Mouse (Mus musculus) T-helper 1 cell (primary cell): Measurements from ENCODE around the gene Gramd1c.

Source experiments
- in situ Hi-C: fragments of 300-600 bp; cut with MboI, MseI; formaldehyde crosslinking; loops from one replicate; pipeline ENCODE4 v1.15.1; 2025; ENCODE audit warnings: high pct_unique_total_duplicates

Gene Gramd1c

GRCm38 (mm10) chr16:44018986-44019548 is 44.1 kb downstream of the Gramd1c start:
- in situ Hi-C loops = no loop called here

GRCm38 (mm10) chr16:44018372-44018771 is 44.8 kb downstream of the Gramd1c start:
- in situ Hi-C loops = no loop called here

GRCm38 (mm10) chr16:44017707-44018106 is 45.4 kb downstream of the Gramd1c start:
- in situ Hi-C loops = no loop called here

- in situ Hi-C loops = no loop called here
Measured at GRCm38 (mm10) chr16:44016164-44016563, 47.0 kb downstream of the Gramd1c start.

- in situ Hi-C loops = no loop called here
Measured at GRCm38 (mm10) chr16:44015416-44016158, 47.6 kb downstream of the Gramd1c start.

- in situ Hi-C loops = no loop called here
Measured at GRCm38 (mm10) chr16:44011010-44011409, 52.1 kb downstream of the Gramd1c start.

- in situ Hi-C loops = loop anchor here (10.0 kb wide), 1 partner anchor 1303 kb away; no protein-coding TSS in a partner anchor
Measured at GRCm38 (mm10) chr16:44002086-44002485, 61.1 kb downstream of the Gramd1c start.

- in situ Hi-C loops = no loop called here
Measured at GRCm38 (mm10) chr16:43999541-43999940, 63.6 kb downstream of the Gramd1c start.

- in situ Hi-C loops = no loop called here
Measured at GRCm38 (mm10) chr16:43999111-43999510, 64.0 kb downstream of the Gramd1c start.

- in situ Hi-C loops = no loop called here
Measured at GRCm38 (mm10) chr16:43994623-43995022, 68.5 kb downstream of the Gramd1c start.

- in situ Hi-C loops = no loop called here
Measured at GRCm38 (mm10) chr16:43986299-43986698, 76.8 kb downstream of the Gramd1c start.

- in situ Hi-C loops = no loop called here
Measured at GRCm38 (mm10) chr16:43980110-43980609, 83.0 kb downstream of the Gramd1c start.

- in situ Hi-C loops = no loop called here
Measured at GRCm38 (mm10) chr16:43979328-43980109, 83.6 kb downstream of the Gramd1c start, which contains the start of gene Zdhhc23. TSS of gene Zdhhc23 (minus strand) at chr16:43979791.

- in situ Hi-C loops = no loop called here
Measured at GRCm38 (mm10) chr16:43979010-43979327, 84.2 kb downstream of the Gramd1c start.

- in situ Hi-C loops = loop anchor here (25.0 kb wide), 1 partner anchor 1511 kb away; no protein-coding TSS in a partner anchor
Measured at GRCm38 (mm10) chr16:43973606-43974220, 89.4 kb downstream of the Gramd1c start.

- in situ Hi-C loops = loop anchor here (25.0 kb wide), 1 partner anchor 1511 kb away; no protein-coding TSS in a partner anchor
Measured at GRCm38 (mm10) chr16:43973147-43973546, 90.0 kb downstream of the Gramd1c start.

GRCm38 (mm10) chr16:43972391-43972790 is 90.8 kb downstream of the Gramd1c start:
- in situ Hi-C loops = loop anchor here (25.0 kb wide), 1 partner anchor 1510 kb away; no protein-coding TSS in a partner anchor

GRCm38 (mm10) chr16:43971741-43972140 is 91.4 kb downstream of the Gramd1c start:
- in situ Hi-C loops = loop anchor here (25.0 kb wide), 1 partner anchor 1509 kb away; no protein-coding TSS in a partner anchor

GRCm38 (mm10) chr16:43971189-43971588 is 92.0 kb downstream of the Gramd1c start:
- in situ Hi-C loops = loop anchor here (25.0 kb wide), 1 partner anchor 1509 kb away; no protein-coding TSS in a partner anchor

GRCm38 (mm10) chr16:43970426-43970825 is 92.7 kb downstream of the Gramd1c start:
- in situ Hi-C loops = loop anchor here (25.0 kb wide), 1 partner anchor 1508 kb away; no protein-coding TSS in a partner anchor

GRCm38 (mm10) chr16:43965781-43966389 is 97.3 kb downstream of the Gramd1c start:
- in situ Hi-C loops = loop anchor here (25.0 kb wide), 1 partner anchor 1504 kb away; no protein-coding TSS in a partner anchor
